Comparison of ENCODE assay signal across 9 mouse cellular contexts in genomic region chr4:138972139-138972826, GRCm38 (mm10). TPM values are rescaled to one million over a fixed set of nuclear protein-coding genes. Genes with fewer than 3 reads are reported as not detected.
DNase-seq lines count a peak whose midpoint lies in the region; ATAC-seq and TF ChIP-seq lines count a peak whose summit lies in the region.
"Had no signal": no experiment of that assay in that cellular context is flagged by ENCODE, and none has a peak within 500 bp of the region (broad histone marks: within the 10 kb centered on the region; RNA-seq: fewer than 3 reads in every experiment).

No protein-coding gene starts in this region.

- H3K4me2 ChIP-seq in CH12.LX (ENCODE audit: insufficient read depth, low read depth, poor library complexity, severe bottlenecking): peak overlapping the region; percentile 85
- peak overlapping the region; percentile 91 for H3K4me2 ChIP-seq in heart, postnatal 0 days (ENCODE audit: low read depth, low read length)

- peaks cover 4 to 21% of the 10 kb centered on the region in 2 experiments for H3K4me1 ChIP-seq in CH12.LX (ENCODE audit: control insufficient read depth in 1 of 2, insufficient read depth in 2 of 2)
- peaks cover 21% of the 10 kb centered on the region; the same call in 1 of the 2 replicates for H3K4me1 ChIP-seq in heart, postnatal 0 days (ENCODE audit: control insufficient read depth, insufficient read depth)

- peaks cover 1 to 16% of the 10 kb centered on the region in 2 experiments for H3K36me3 ChIP-seq in CH12.LX (replicated peaks in 1 of 2; ENCODE audit: control insufficient read depth in 1 of 2, insufficient read depth in 1 of 2, low read length in 1 of 2)
- H3K36me3 ChIP-seq in heart, postnatal 0 days (replicated peaks; ENCODE audit: control insufficient read depth, insufficient read depth, low read length): no peaks in the 10 kb centered on the region

- TF ChIP-seq CTCF in CH12.LX (conservative IDR thresholded peaks at IDR 0.05 in 1 of 2, IDR thresholded peaks at IDR 0.05 in 1 of 2; ENCODE audit: low read depth in 2 of 2, low read length in 2 of 2): peak in 1 of 2 experiments; percentile 37; a peak in 2 of 4 replicates
- no peak; the same call in 1 of the 2 replicates for TF ChIP-seq CTCF in heart, postnatal 0 days (IDR thresholded peaks at IDR 0.05; ENCODE audit: low read depth)

- no peaks in the 10 kb centered on the region for H3K79me2 ChIP-seq in CH12.LX (replicated peaks; ENCODE audit: control insufficient read depth, extremely low read depth, insufficient read depth, poor library complexity, severe bottlenecking)

- peak overlapping the region; percentile 92 for H3K9ac ChIP-seq in CH12.LX (ENCODE audit: insufficient read depth, low read depth)
- peak overlapping the region; percentile 83 for H3K9ac ChIP-seq in heart, postnatal 0 days (replicated peaks; ENCODE audit: low read depth, low read length)

- TF ChIP-seq RAD21 in CH12.LX (IDR thresholded peaks at IDR 0.05; ENCODE audit: low read depth, low read length): no peak; the same call in 1 of the 2 replicates

- no peaks in the 10 kb centered on the region for H3K27me3 ChIP-seq in CH12.LX (replicated peaks)
- H3K27me3 ChIP-seq in heart, postnatal 0 days (ENCODE audit: control insufficient read depth, insufficient read depth, low read length): no peaks in the 10 kb centered on the region

- peak overlapping the region; percentile 92 for H3K27ac ChIP-seq in CH12.LX (ENCODE audit: insufficient read depth, low read depth)
- peak overlapping the region; percentile 94 for H3K27ac ChIP-seq in heart, postnatal 0 days (ENCODE audit: low read depth)

- peak overlapping the region; percentile 83 to 88 (median 86) for H3K4me3 ChIP-seq in CH12.LX (replicated peaks in 1 of 3; ENCODE audit: low read depth in 2 of 3, low read length in 2 of 3, poor library complexity in 1 of 3)
- peak overlapping the region; percentile 62 for H3K4me3 ChIP-seq in heart, postnatal 0 days (ENCODE audit: low read depth, low read length)

- no peak for TF ChIP-seq EP300 in CH12.LX (IDR thresholded peaks at IDR 0.05; ENCODE audit: low read length)
- peak; percentile 35; the same call in 1 of the 2 replicates for TF ChIP-seq EP300 in heart, postnatal 0 days (IDR thresholded peaks at IDR 0.05; ENCODE audit: low read depth)

- no peaks in the 10 kb centered on the region for H3K9me3 ChIP-seq in CH12.LX (replicated peaks; ENCODE audit: low read length)
- H3K9me3 ChIP-seq in heart, postnatal 0 days (replicated peaks; ENCODE audit: control insufficient read depth, low read length): no peaks in the 10 kb centered on the region

- dilution Hi-C loops in CH12.LX (cut with MboI; ENCODE audit: extremely low pct_ligation_motif_present, extremely low pct_unique_long_range_greater_than_20kb, low sequenced_read_pairs): no loop called here

- WGBS in heart, postnatal 0 days: 7% methylated on average over 20 of the region's 20 CpGs

- peak; percentile 87 for ATAC-seq in heart, postnatal 0 days (ENCODE audit: insufficient read depth, low read depth)

- in situ Hi-C loops in CH12.LX (cut with MboI; ENCODE audit: low pct_ligation_motif_present, low pct_unique_long_range_greater_than_20kb, low sequenced_read_pairs): loop anchor here (5.0 kb wide), 2 partner anchors 35 to 105 kb away; partner anchors contain the start of gene Htr6

- TF ChIP-seq POLR2A in CH12.LX (IDR thresholded peaks at IDR 0.05; ENCODE audit: low read depth, low read length): peak; percentile 62

- peak; percentile 68 for DNase-seq in CH12.LX (ENCODE audit: extremely low read depth)
- peak; percentile 86 for DNase-seq in adrenal gland, adult 2 months
- peak; percentile 81 for DNase-seq in fibroblast of lung, adult 2 months (ENCODE audit: low read depth)
- DNase-seq in heart, postnatal 0 days (ENCODE audit: low spot score): peak; percentile 96
- DNase-seq in kidney, postnatal 25 days: peak; percentile 82 to 92
- peak; percentile 84 for DNase-seq in lung, postnatal 10 days
- peak; percentile 45 for DNase-seq in ovary, postnatal 14 days (ENCODE audit: low spot score)
- peak; percentile 85 for DNase-seq in yolk sac, embryonic 10.5 days (ENCODE audit: low spot score)

TF ChIP-seq in CH12.LX, 34 proteins besides CTCF, POLR2A, EP300 and RAD21:
- TF ChIP-seq TCF12 (IDR thresholded peaks at IDR 0.05; ENCODE audit: low read depth, low read length) (0 out of 2 replicates have a peak, but pooled peaks have one; percentile 36), ZMIZ1 (IDR thresholded peaks at IDR 0.05; ENCODE audit: low read depth, low read length) (peak; percentile 60; the same call in 1 of the 2 replicates), UBTF (IDR thresholded peaks at IDR 0.05; ENCODE audit: low read depth, low read length) (no peak), USF1 (IDR thresholded peaks at IDR 0.05; ENCODE audit: low read depth, low read length) (peak; percentile 76), SIN3A (IDR thresholded peaks at IDR 0.05; ENCODE audit: low read length) (no peak; the same call in 1 of the 2 replicates), ZKSCAN1 (IDR thresholded peaks at IDR 0.05; ENCODE audit: borderline replicate concordance, low read depth, low read length) (peak; percentile 86), SMC3 (IDR thresholded peaks at IDR 0.05; ENCODE audit: low read depth, low read length) (no peak), MXI1 (IDR thresholded peaks at IDR 0.05; ENCODE audit: low read depth, low read length) (no peak; the same call in 1 of the 2 replicates), USF2 (conservative IDR thresholded peaks at IDR 0.05; ENCODE audit: low read depth, low read length) (peak; percentile 66), MAZ (IDR thresholded peaks at IDR 0.05; ENCODE audit: low read depth, low read length) (no peak), JUND (conservative IDR thresholded peaks at IDR 0.05; ENCODE audit: low read depth, low read length) (no peak), MEF2A (IDR thresholded peaks at IDR 0.05; ENCODE audit: borderline replicate concordance, low read depth, low read length) (no peak; the same call in 1 of the 2 replicates), MAFK (IDR thresholded peaks at IDR 0.05; ENCODE audit: insufficient replicate concordance, low read length) (no peak; the same call in 1 of the 2 replicates), ZC3H11A (IDR thresholded peaks at IDR 0.05; ENCODE audit: low read depth, low read length) (no peak), NRF1 (IDR thresholded peaks at IDR 0.05; ENCODE audit: low read depth, low read length) (0 out of 2 replicates have a peak, but pooled peaks have one; percentile 14), GABPA (IDR thresholded peaks at IDR 0.05; ENCODE audit: insufficient replicate concordance, low read depth, low read length) (no peak), MAX (IDR thresholded peaks at IDR 0.05; ENCODE audit: low read length) (no peak; the same call in 1 of the 2 replicates), ELF1 (IDR thresholded peaks at IDR 0.05; ENCODE audit: low read depth, low read length) (no peak), KAT2A (IDR thresholded peaks at IDR 0.05; ENCODE audit: insufficient replicate concordance, low read length) (0 out of 2 replicates have a peak, but pooled peaks have one; percentile 20), BHLHE40 (IDR thresholded peaks at IDR 0.05; ENCODE audit: low read depth, low read length) (0 out of 2 replicates have a peak, but pooled peaks have one; percentile 23)

RNA-seq across cellular contexts. Expression of gene Tmco4, which starts 0.4 kb away (rescaled TPM):
- total RNA-seq in CH12.LX (2012; rRNA removed): 22.2 and 23.2 TPM in 2 replicates
- 16.1 and 20.3 TPM in 2 replicates for total RNA-seq in CH12.LX (2014; rRNA removed)
- 19.2 and 21.7 TPM in 2 replicates for polyA plus RNA-seq in CH12.LX (2012; ENCODE audit: insufficient read length, low read depth)
- 10 to 100 TPM; 13.2 to 17.0 TPM for total RNA-seq in adrenal gland, adult 2 months (2021)
- polyA plus RNA-seq in adrenal gland, adult 2 months (2012; rRNA removed): 14.4 and 15.4 TPM in 2 replicates
- 16.9 and 18.8 TPM in 2 replicates for total RNA-seq in heart, postnatal 0 days (2014; rRNA removed; ENCODE audit: low replicate concordance)
- polyA plus RNA-seq in heart, postnatal 0 days (2015; fragmentation: Nextera tagmentation; extraction: Ambion mirVana): 6.2 and 7.7 TPM in 2 replicates

RNA-seq across cellular contexts. Expression of gene Rnf186, which starts 5.4 kb away (rescaled TPM):
- not detected in 2 replicates for total RNA-seq in CH12.LX (2012; rRNA removed)
- not detected in 2 replicates for total RNA-seq in CH12.LX (2014; rRNA removed)
- not detected in 2 replicates for polyA plus RNA-seq in CH12.LX (2012; ENCODE audit: insufficient read length, low read depth)
- total RNA-seq in adrenal gland, adult 2 months (2021): not detected
- 0.10 TPM in 1 of 2 replicates, not detected in the other for polyA plus RNA-seq in adrenal gland, adult 2 months (2012; rRNA removed)
- not detected in 2 replicates for total RNA-seq in heart, postnatal 0 days (2014; rRNA removed; ENCODE audit: low replicate concordance)
- polyA plus RNA-seq in heart, postnatal 0 days (2015; fragmentation: Nextera tagmentation; extraction: Ambion mirVana): 0.10 TPM in 1 of 2 replicates, not detected in the other
- total RNA-seq: left cerebral cortex, postnatal 36 days had no signal

RNA-seq across cellular contexts. Expression of gene Otud3, which starts 58.5 kb away (rescaled TPM):
- 5.5 and 6.3 TPM in 2 replicates for total RNA-seq in CH12.LX (2012; rRNA removed)
- total RNA-seq in CH12.LX (2014; rRNA removed): 2.8 and 3.2 TPM in 2 replicates
- 5.4 TPM in 2 replicates for polyA plus RNA-seq in CH12.LX (2012; ENCODE audit: insufficient read length, low read depth)
- total RNA-seq in adrenal gland, adult 2 months (2021): 10 to 100 TPM in 1 of 2 experiments, 1 to 10 TPM in 1; 9.8 to 11.3 TPM
- 5.6 TPM in 2 replicates for polyA plus RNA-seq in adrenal gland, adult 2 months (2012; rRNA removed)
- 5.8 and 12.4 TPM in 2 replicates for total RNA-seq in heart, postnatal 0 days (2014; rRNA removed; ENCODE audit: low replicate concordance)
- 3.5 and 4.1 TPM in 2 replicates for polyA plus RNA-seq in heart, postnatal 0 days (2015; fragmentation: Nextera tagmentation; extraction: Ambion mirVana)

Comparison
In these comparisons a context has a peak if more than half of its experiments do, and no peak if none do; other contexts are left out.
1. Peak in every context shown above with its lines: DNase-seq, ATAC-seq, H3K4me3 ChIP-seq and H3K27ac ChIP-seq.
2. DNase-seq: peak in every context shown above with its lines; median percentile 96 in heart, postnatal 0 days; 87 in kidney, postnatal 25 days; 86 in adrenal gland, adult 2 months; 85 in yolk sac, embryonic 10.5 days; 84 in lung, postnatal 10 days; 81 in fibroblast of lung, adult 2 months; 68 in CH12.LX; 45 in ovary, postnatal 14 days.